Mouse (Mus musculus) forebrain, embryonic 13.5 days (tissue): ENCODE measurements around the gene Mymk. TPM values are rescaled to one million over a fixed set of nuclear protein-coding genes. Genes with fewer than 3 reads are reported as not detected.

Experiments used
- ATAC-seq: fragments of 200-750 bp; cut with Nextera tagmentation; 2 replicates; pipeline ENCODE4 v1.8.0; 2017
- H3K27ac ChIP-seq: fragments of 300-500 bp; sonication (generic); 2 replicates; pipeline ENCODE4 v1.5.1; 2015; ENCODE audit warnings: inconsistent platforms, mild to moderate bottlenecking, moderate library complexity
- H3K27me3 ChIP-seq: fragments of 300-500 bp; sonication (generic); 2 replicates; pipeline ENCODE4 v1.6.1; 2015; ENCODE audit warnings: mild to moderate bottlenecking, inconsistent platforms
- H3K36me3 ChIP-seq: fragments of 300-500 bp; sonication (generic); 2 replicates; pipeline ENCODE4 v1.6.1; 2015; ENCODE audit warnings: mild to moderate bottlenecking, inconsistent platforms; ENCODE audit not compliant: poor library complexity, severe bottlenecking
- H3K4me1 ChIP-seq: fragments of 300-500 bp; sonication (generic); 2 replicates; pipeline ENCODE4 v1.6.1; 2015; ENCODE audit warnings: inconsistent platforms
- H3K4me2 ChIP-seq: fragments of 300-500 bp; sonication (generic); 2 replicates; pipeline ENCODE4 v1.6.1; 2015; ENCODE audit warnings: inconsistent platforms, mild to moderate bottlenecking, moderate library complexity
- H3K4me3 ChIP-seq: fragments of 300-500 bp; sonication (generic); 2 replicates; pipeline ENCODE4 v1.5.1; 2015; ENCODE audit warnings: mild to moderate bottlenecking, inconsistent platforms
- H3K9ac ChIP-seq: fragments of 300-500 bp; sonication (generic); 2 replicates; pipeline ENCODE4 v1.6.1; 2015; ENCODE audit warnings: mild to moderate bottlenecking, inconsistent platforms
- H3K9me3 ChIP-seq: fragments of 300-500 bp; sonication (generic); replicated peaks from 2 replicates; pipeline ENCODE4 v1.6.1; 2016; ENCODE audit warnings: inconsistent platforms
- WGBS: fragments of 180-500 bp; shearing (Covaris S2); methylation state at CpG from one replicate; pipeline ENCODE4 v1.1.7; 2015; 5-methylcytosine and 5-hydroxymethylcytosine counted together
- polyA plus RNA-seq: library from polyadenylated mRNA; unstranded; fragments of >200 nt; fragmentation: Nextera tagmentation; extraction: Ambion mirVana; gene quantifications from 2 replicates; pipeline ENCODE4 v1.2.1, GENCODE M21; 2015

Gene Mymk
- polyA plus RNA-seq, 1 experiment from 2014 or later, result not detected

DNA sequence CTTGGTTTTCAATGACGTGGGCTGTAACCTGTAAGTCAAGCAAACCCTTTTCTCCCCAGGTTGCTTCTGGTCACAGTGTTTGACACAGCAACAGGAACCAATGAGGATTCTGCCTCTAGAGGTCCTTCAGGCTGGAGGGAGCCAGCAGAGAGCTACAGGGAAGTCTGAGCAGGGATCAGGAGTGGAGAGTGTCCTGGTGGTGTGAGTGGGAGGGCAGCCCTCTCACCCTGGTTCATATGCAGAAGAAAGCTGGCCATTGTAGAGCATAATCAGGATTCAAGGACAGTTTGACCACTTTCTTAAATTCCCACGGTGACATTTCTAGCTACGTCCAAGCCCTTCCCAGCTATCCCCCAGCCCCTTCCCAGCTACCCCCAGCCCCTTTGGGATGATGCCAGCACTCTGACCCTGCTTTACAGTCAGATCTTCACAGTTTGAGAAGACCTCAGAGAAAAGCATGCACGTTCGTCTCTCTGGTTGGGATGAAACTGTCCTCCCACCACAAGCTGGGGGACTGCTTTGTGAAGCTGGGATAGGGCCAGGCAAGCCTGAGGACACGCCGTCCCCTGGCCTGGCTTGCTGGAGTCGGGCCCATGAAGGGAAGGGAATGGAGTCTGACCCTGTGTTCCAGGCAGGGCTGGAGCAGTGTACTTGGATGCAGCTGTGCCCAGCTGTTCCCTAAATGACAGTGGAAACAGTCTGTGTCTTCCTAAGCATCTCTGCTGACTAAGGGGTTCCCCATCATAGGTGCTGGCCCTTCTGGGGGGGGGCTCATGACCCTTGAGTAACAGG, 25.8 kb downstream of the Mymk start:
- Histone ChIP-seq H3K36me3 (no peaks in the 10 kb centered on the region), H3K27ac (no peak overlapping the region), H3K4me2 (no peak overlapping the region), H3K9me3 (no peaks in the 10 kb centered on the region), H3K4me1 (no peaks in the 10 kb centered on the region), H3K27me3 (no peaks in the 10 kb centered on the region), H3K4me3 (no peak overlapping the region), H3K9ac (no peak overlapping the region)
- no peak for ATAC-seq
- 76% methylated on average over 8 of the region's 8 CpGs for WGBS

DNA sequence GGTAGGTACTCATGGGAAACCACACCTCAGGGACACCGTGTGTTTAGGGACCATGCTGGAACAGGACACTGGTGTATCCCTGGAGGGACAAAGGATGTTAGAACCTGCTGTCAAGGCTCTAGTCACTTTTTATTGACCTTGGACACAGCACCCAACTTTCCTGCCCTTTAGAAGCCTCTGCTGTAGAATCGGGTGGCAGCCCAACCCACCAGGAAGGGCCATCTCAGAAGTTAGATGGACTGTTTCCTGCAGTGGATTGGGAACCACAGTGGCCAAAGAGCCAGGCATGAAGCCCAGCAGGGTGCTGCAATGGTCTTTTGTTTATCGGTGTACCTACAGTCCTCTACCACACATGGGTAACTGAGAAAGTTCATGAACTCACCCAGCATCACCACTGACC, 27.3 kb downstream of the Mymk start:
- no peak overlapping the region for H3K27ac ChIP-seq
- 86% methylated on average over 3 of the region's 3 CpGs for WGBS
- no peak overlapping the region for H3K9ac ChIP-seq
- H3K4me1 ChIP-seq, result no peaks in the 10 kb centered on the region
- no peaks in the 10 kb centered on the region for H3K9me3 ChIP-seq
- H3K4me2 ChIP-seq, result no peak overlapping the region
- no peaks in the 10 kb centered on the region for H3K36me3 ChIP-seq
- no peak for ATAC-seq
- no peaks in the 10 kb centered on the region for H3K27me3 ChIP-seq
- H3K4me3 ChIP-seq, result no peak overlapping the region

- no peaks in the 10 kb centered on the region for H3K9me3 ChIP-seq
- no peak overlapping the region for H3K4me2 ChIP-seq
- H3K4me1 ChIP-seq, result no peaks in the 10 kb centered on the region
- H3K27me3 ChIP-seq, result no peaks in the 10 kb centered on the region
- no peak for ATAC-seq
- H3K9ac ChIP-seq, result no peak overlapping the region
- H3K4me3 ChIP-seq, result no peak overlapping the region
- no peak overlapping the region for H3K27ac ChIP-seq
- WGBS, result 78% methylated on average over 4 of the region's 4 CpGs
- no peaks in the 10 kb centered on the region for H3K36me3 ChIP-seq
Observed at GRCm38 (mm10) chr2:27044166-27044565, 27.8 kb downstream of the Mymk start.

- Histone ChIP-seq H3K9ac (no peak overlapping the region), H3K4me2 (no peak overlapping the region), H3K9me3 (no peaks in the 10 kb centered on the region), H3K4me3 (no peak overlapping the region), H3K27ac (no peak overlapping the region), H3K4me1 (no peaks in the 10 kb centered on the region), H3K36me3 (no peaks in the 10 kb centered on the region), H3K27me3 (no peaks in the 10 kb centered on the region)
- WGBS, result 19% methylated on average over 3 of the region's 3 CpGs
- peak; percentile 90 for ATAC-seq
Observed at GRCm38 (mm10) chr2:27043461-27043860, 28.5 kb downstream of the Mymk start.

DNA sequence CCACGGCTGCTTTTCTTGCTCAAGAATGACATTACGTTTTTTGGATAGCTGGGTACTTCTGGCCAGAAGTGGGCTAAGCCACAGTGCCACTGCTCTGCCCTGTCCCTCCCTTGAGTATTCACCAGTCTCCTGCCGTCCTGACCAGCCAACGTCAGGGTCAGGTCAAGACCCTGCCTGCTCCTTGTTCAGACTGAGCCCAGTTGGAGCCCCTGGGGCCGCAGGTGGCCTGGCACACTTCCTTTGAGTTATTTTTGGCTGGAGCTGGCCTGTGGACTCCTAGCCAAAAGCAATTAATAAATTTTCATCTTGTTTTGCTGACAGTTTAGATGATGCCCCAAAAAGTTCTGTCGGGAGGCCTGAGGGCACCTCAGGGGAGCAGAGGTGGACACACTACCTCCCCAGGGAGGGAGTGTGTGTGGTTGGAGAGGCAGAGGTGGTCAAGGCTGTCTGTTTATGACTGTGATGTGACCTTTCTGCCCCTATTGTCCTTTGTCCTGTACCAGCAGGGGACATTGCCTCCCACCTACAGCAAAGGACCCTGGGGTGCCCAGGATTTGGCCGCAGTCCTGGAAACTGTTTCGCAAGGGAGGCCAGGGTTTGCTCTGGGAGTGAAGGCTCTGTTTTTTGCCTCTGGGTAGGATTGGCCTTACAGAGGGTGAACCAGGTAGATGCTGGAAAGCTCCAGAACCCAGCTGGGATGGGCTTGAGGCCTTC, 29.7 kb downstream of the Mymk start:
- H3K9ac ChIP-seq, result no peak overlapping the region
- H3K27ac ChIP-seq, result no peak overlapping the region
- H3K36me3 ChIP-seq, result no peaks in the 10 kb centered on the region
- no peak overlapping the region for H3K4me2 ChIP-seq
- no peaks in the 10 kb centered on the region for H3K27me3 ChIP-seq
- ATAC-seq, result no peak
- WGBS, result 73% methylated on average over 8 of the region's 8 CpGs
- no peak overlapping the region for H3K4me3 ChIP-seq
- H3K4me1 ChIP-seq, result no peaks in the 10 kb centered on the region
- H3K9me3 ChIP-seq, result no peaks in the 10 kb centered on the region

DNA sequence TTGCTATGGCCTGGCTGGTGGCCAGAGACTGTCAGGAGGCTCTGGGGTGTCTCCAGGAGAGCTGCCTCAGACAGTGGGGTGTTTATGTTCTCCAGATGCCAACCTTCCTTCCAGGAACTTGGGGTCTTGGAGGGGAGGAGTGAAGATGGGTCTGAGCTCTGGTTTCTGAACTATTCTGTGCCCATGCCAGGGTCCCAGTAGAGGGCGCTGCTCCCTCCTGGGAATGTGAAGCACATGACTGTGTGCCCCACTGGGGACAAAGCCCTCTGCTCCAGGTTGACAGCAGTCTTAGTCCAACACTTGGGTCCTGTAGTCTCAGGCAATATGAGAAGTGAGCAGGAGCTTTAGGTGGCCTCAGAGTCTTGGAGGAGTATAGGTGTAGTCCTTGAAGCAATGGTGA, 32.7 kb downstream of the Mymk start:
- no peak overlapping the region for H3K27ac ChIP-seq
- no peak overlapping the region for H3K4me3 ChIP-seq
- H3K9ac ChIP-seq, result 0 out of 2 replicates have a peak overlapping the region, but pooled peaks have one; percentile 12
- H3K36me3 ChIP-seq, result no peaks in the 10 kb centered on the region
- no peaks in the 10 kb centered on the region for H3K27me3 ChIP-seq
- WGBS, result 5% methylated on average over 1 of the region's 1 CpGs
- no peak overlapping the region for H3K4me2 ChIP-seq
- H3K4me1 ChIP-seq, result no peaks in the 10 kb centered on the region
- ATAC-seq, result no peak; the same call in 1 of the 2 replicates
- no peaks in the 10 kb centered on the region for H3K9me3 ChIP-seq

- whole genome bisulfite sequencing, result 0% methylated on average over 3 of the region's 3 CpGs
- H3K4me2 ChIP-seq, result no peak overlapping the region
- no peaks in the 10 kb centered on the region for H3K36me3 ChIP-seq
- 0 out of 2 replicates have a peak, but pooled peaks have one; percentile 61 for ATAC-seq
- H3K9ac ChIP-seq, result no peak overlapping the region
- no peaks in the 10 kb centered on the region for H3K9me3 ChIP-seq
- no peaks in the 10 kb centered on the region for H3K27me3 ChIP-seq
- no peaks in the 10 kb centered on the region for H3K4me1 ChIP-seq
- no peak overlapping the region for H3K27ac ChIP-seq
- no peak overlapping the region for H3K4me3 ChIP-seq
Observed at GRCm38 (mm10) chr2:27038596-27038995, 33.4 kb downstream of the Mymk start.

DNA sequence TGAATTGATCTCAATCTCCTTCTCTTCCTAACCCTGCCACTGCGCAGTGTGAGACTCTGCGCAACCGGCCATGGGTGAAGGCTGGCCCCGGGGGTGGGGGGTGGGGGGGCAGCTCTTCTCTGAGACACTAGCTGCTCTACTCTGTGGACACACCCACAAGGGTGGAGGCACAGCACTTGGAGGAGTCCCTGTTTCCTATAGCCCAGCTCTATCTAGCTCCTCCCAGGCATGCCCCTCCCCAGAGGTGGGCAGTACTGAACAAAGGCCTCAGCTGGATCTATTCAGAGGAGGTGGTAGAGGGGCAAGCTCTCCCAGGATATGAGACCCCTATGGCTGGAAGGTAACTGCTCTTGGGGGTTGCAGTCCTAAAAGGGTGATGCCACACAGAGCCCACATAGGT, 35.0 kb downstream of the Mymk start:
- 76% methylated on average over 4 of the region's 4 CpGs for WGBS
- Histone ChIP-seq H3K4me3 (no peak overlapping the region), H3K4me1 (no peaks in the 10 kb centered on the region), H3K9ac (no peak overlapping the region), H3K9me3 (no peaks in the 10 kb centered on the region), H3K4me2 (no peak overlapping the region), H3K27ac (no peak overlapping the region), H3K27me3 (no peaks in the 10 kb centered on the region), H3K36me3 (no peaks in the 10 kb centered on the region)
- no peak for ATAC-seq

DNA sequence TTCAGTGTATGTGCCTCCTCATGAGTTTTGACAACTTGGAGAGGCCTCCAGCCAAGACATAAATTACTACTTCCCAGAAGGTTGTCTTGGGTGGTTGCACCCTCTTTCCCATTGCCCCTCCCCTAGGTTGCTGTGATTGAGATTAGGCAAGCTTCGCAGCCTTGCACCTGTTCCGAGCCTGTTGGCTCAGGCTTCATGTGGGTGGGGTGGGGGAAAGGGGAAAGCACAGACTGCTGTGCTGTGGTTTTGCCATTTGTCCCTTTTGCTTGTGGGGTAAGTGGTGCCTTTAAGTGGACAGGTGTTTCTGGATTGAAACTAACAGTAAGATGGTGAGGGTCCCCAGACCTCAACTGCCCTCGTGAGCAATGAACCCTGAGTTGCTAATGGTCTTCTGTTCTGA, 36.0 kb downstream of the Mymk start:
- H3K4me1 ChIP-seq, result no peaks in the 10 kb centered on the region
- no peaks in the 10 kb centered on the region for H3K27me3 ChIP-seq
- no peak overlapping the region for H3K4me3 ChIP-seq
- no peak overlapping the region for H3K9ac ChIP-seq
- H3K36me3 ChIP-seq, result no peaks in the 10 kb centered on the region
- WGBS, result 83% methylated on average over 3 of the region's 3 CpGs
- no peak for ATAC-seq
- no peaks in the 10 kb centered on the region for H3K9me3 ChIP-seq
- no peak overlapping the region for H3K27ac ChIP-seq
- no peak overlapping the region for H3K4me2 ChIP-seq

- H3K4me1 ChIP-seq, result peaks cover 8% of the 10 kb centered on the region
- H3K9ac ChIP-seq, result no peak overlapping the region
- no peak for ATAC-seq
- H3K27me3 ChIP-seq, result peaks cover 16% of the 10 kb centered on the region
- no peaks in the 10 kb centered on the region for H3K9me3 ChIP-seq
- 84% methylated on average over 2 of the region's 2 CpGs for WGBS
- no peaks in the 10 kb centered on the region for H3K36me3 ChIP-seq
- H3K4me3 ChIP-seq, result no peak overlapping the region
- H3K27ac ChIP-seq, result no peak overlapping the region
- no peak overlapping the region for H3K4me2 ChIP-seq
Observed at GRCm38 (mm10) chr2:27032361-27032760, 39.6 kb downstream of the Mymk start.

DNA sequence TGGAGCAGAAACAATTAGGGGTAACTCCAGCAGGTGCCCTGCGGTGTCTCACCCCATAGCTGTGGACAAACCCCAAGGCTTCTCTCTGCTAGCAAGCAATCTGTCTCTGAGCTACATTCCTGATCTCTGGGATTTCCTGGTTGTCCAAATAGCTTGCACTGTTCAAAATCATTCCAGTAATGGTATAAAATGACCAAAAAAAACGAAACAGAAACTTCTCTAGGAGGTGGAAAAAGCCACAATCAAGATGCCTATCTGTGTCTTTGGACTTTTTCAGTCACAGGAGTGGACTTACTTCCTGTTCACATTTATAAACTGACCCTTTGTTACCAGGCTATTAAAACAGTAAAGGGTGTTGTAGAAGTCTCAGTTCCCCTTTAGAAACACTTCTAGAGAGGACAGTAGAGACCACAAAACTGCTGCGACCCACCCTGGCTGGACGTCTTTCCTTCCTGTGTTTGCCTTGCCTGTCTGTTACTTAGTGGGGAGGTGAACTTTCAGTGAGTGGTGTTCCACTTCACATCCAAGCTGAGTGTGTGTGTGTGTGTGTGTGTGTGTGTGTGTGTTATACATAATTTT, 43.5 kb downstream of the Mymk start:
- Histone ChIP-seq H3K36me3 (no peaks in the 10 kb centered on the region), H3K27me3 (peaks cover 22% of the 10 kb centered on the region), H3K4me3 (peak overlapping the region; percentile 37; the same call in 1 of the 2 replicates), H3K4me1 (peaks cover 16% of the 10 kb centered on the region), H3K4me2 (peak overlapping the region; percentile 67), H3K9ac (no peak overlapping the region), H3K27ac (no peak overlapping the region), H3K9me3 (no peaks in the 10 kb centered on the region)
- WGBS, result 79% methylated on average over 4 of the region's 4 CpGs
- peak; percentile 5; the same call in 1 of the 2 replicates for ATAC-seq
